Mouse (Mus musculus) midbrain, embryonic 14.5 days (tissue): ENCODE results near the gene Emilin3. TPM values are rescaled to one million over a fixed set of nuclear protein-coding genes. Genes with fewer than 3 reads are reported as not detected.

ENCODE experiments used
- ATAC-seq: fragments of 200-750 bp; cut with Nextera tagmentation; 2 replicates; pipeline ENCODE4 v1.8.0; 2017; ENCODE audit warnings: moderate number of reproducible peaks, moderate library complexity; ENCODE audit not compliant: low FRiP score, low TSS enrichment
- DNase-seq: peaks from one replicate; pipeline ENCODE4 v3.0.0-alpha.2; 2015
- H3K27ac ChIP-seq: fragments of 300-500 bp; sonication (generic); replicated peaks from 2 replicates; pipeline ENCODE4 v1.5.1; 2014; ENCODE audit warnings: mild to moderate bottlenecking, low read depth, low read length, moderate library complexity
- H3K27me3 ChIP-seq: fragments of 300-500 bp; sonication (generic); 2 replicates; pipeline ENCODE4 v1.6.1; 2014; ENCODE audit warnings: low read length, control low read depth, mixed read lengths; ENCODE audit not compliant: control insufficient read depth, insufficient read depth
- H3K36me3 ChIP-seq: fragments of 300-500 bp; sonication (generic); 2 replicates; pipeline ENCODE4 v1.6.1; 2014; ENCODE audit warnings: low read length, control low read depth; ENCODE audit not compliant: control insufficient read depth, insufficient read depth
- H3K4me1 ChIP-seq: fragments of 300-500 bp; sonication (generic); 2 replicates; pipeline ENCODE4 v1.6.1; 2014; ENCODE audit warnings: mild to moderate bottlenecking, antibody characterized with exemption, low read length, control low read depth; ENCODE audit not compliant: control insufficient read depth, insufficient read depth
- H3K4me2 ChIP-seq: fragments of 300-500 bp; sonication (generic); 2 replicates; pipeline ENCODE4 v1.6.1; 2014; ENCODE audit warnings: mild to moderate bottlenecking, low read length, moderate library complexity
- H3K4me3 ChIP-seq: fragments of 300-500 bp; sonication (generic); replicated peaks from 2 replicates; pipeline ENCODE4 v1.5.1; 2014; ENCODE audit warnings: low read depth, low read length
- H3K9ac ChIP-seq: fragments of 300-500 bp; sonication (generic); replicated peaks from 2 replicates; pipeline ENCODE4 v1.6.1; 2014; ENCODE audit warnings: mild to moderate bottlenecking, low read length, moderate library complexity
- H3K9me3 ChIP-seq: fragments of 300-500 bp; sonication (generic); 2 replicates; pipeline ENCODE4 v1.6.1; 2016; ENCODE audit warnings: low read length, control low read depth, mixed read lengths; ENCODE audit not compliant: control insufficient read depth
- WGBS: fragments of 180-500 bp; shearing (Covaris S2); extraction: QIAGEN DNeasy Blood & Tissue Kit; methylation state at CpG from one replicate; pipeline ENCODE4 v1.1.7; 2014; 5-methylcytosine and 5-hydroxymethylcytosine counted together
- polyA plus RNA-seq: library from polyadenylated mRNA; unstranded; fragments of >200 nt; fragmentation: Nextera tagmentation; extraction: Ambion mirVana; gene quantifications from 2 replicates; pipeline ENCODE4 v1.2.1, GENCODE M21; 2014

Emilin3 gene
- polyA plus RNA-seq, 1 experiment from 2014 or later = 0.45 TPM

DNA sequence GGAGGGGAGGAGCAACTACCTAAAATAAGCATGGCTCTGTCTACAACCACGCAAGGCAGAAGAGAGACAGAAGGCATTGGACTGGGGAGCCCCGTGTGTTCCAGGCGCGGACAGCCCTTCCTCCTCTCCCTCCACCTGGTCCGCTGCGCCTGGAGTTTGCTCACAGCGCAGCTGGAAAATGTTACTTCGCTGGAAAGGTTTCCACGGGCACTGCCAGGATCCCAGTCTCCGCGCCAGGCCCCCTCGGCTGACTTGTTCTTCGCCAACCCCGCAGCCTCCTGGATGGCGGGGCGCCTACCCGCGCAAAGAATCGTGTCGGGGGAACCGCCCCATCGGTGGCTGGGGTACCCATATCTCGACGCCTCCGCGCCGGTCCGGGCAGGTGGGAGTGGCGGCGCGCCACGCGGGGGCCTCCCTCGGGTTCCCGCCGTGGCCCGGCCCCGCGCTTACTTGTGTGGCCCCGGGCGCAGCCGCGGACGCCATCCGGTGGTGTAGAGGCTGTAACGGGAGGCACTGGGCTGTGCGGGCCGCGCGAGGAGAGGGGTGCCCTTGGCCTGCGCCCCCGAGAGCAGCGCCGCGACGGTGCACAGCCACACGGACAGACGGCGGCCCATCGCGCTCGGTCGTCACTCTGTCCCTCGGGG, 448 bp downstream of the Emilin3 start:
- Histone ChIP-seq H3K4me1 (peaks cover 11% of the 10 kb centered on the region; the same call in 1 of the 2 replicates), H3K27ac (no peak overlapping the region), H3K4me3 (peak overlapping the region; percentile 46), H3K9ac (peak overlapping the region; percentile 43), H3K9me3 (no peaks in the 10 kb centered on the region), H3K4me2 (peak overlapping the region; percentile 84), H3K27me3 (peaks cover 34% of the 10 kb centered on the region), H3K36me3 (no peaks in the 10 kb centered on the region)
- ATAC-seq (peak; percentile 55), DNase-seq (peak; percentile 51)
- WGBS = under 1% methylated on average over 64 of the region's 64 CpGs

- Histone ChIP-seq H3K9me3 (no peaks in the 10 kb centered on the region), H3K4me3 (no peak overlapping the region), H3K9ac (no peak overlapping the region), H3K36me3 (no peaks in the 10 kb centered on the region), H3K4me1 (peaks cover 11% of the 10 kb centered on the region; the same call in 1 of the 2 replicates), H3K27me3 (peaks cover 34% of the 10 kb centered on the region), H3K27ac (no peak overlapping the region), H3K4me2 (no peak overlapping the region)
- ATAC-seq = no peak
- no peak for DNase-seq
- WGBS = 90% methylated on average over 5 of the region's 5 CpGs
Measured at GRCm38 (mm10) chr2:160910633-160911032, 1.5 kb downstream of the Emilin3 start.

DNA sequence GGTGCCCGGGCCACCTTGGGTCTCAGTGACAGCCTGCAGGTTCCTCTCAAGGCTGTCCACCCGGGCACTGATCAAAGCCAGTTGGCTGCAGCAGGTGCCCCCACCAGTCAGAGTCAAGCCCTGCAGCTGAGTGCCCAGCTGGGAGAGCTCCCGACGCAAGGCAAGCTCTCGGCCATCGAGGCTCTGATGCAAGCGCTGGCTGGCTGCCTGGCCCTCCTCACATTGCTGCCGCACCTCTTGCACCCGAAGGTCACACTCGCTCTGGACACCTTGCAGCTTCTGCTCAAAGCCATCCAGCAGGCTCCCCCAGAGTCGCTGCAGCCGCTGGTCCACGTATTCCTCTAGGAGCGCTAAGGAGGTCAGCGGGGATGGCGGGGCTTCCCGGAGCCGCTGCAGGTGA, 3.5 kb downstream of the Emilin3 start:
- Histone ChIP-seq H3K9me3 (no peaks in the 10 kb centered on the region), H3K27ac (no peak overlapping the region), H3K9ac (no peak overlapping the region), H3K4me3 (no peak overlapping the region), H3K27me3 (peaks cover 34% of the 10 kb centered on the region), H3K4me1 (peaks cover 11% of the 10 kb centered on the region; the same call in 1 of the 2 replicates), H3K36me3 (no peaks in the 10 kb centered on the region), H3K4me2 (no peak overlapping the region)
- WGBS = 64% methylated on average over 18 of the region's 18 CpGs
- ATAC-seq (no peak), DNase-seq (no peak)

- Histone ChIP-seq H3K27ac (no peak overlapping the region), H3K4me1 (no peaks in the 10 kb centered on the region), H3K4me3 (no peak overlapping the region), H3K9ac (no peak overlapping the region), H3K9me3 (no peaks in the 10 kb centered on the region), H3K27me3 (peaks cover 13% of the 10 kb centered on the region), H3K36me3 (no peaks in the 10 kb centered on the region), H3K4me2 (no peak overlapping the region)
- DNase-seq (no peak), ATAC-seq (no peak)
- 82% methylated on average over 5 of the region's 5 CpGs for WGBS
Measured at GRCm38 (mm10) chr2:160906101-160906500, 6.0 kb downstream of the Emilin3 start.

- Histone ChIP-seq H3K27me3 (peaks cover 5% of the 10 kb centered on the region; the same call in 1 of the 2 replicates), H3K9me3 (no peaks in the 10 kb centered on the region), H3K4me3 (no peak overlapping the region), H3K4me2 (no peak overlapping the region), H3K4me1 (no peaks in the 10 kb centered on the region), H3K27ac (no peak overlapping the region), H3K36me3 (no peaks in the 10 kb centered on the region), H3K9ac (no peak overlapping the region)
- no peak for ATAC-seq
- DNase-seq = no peak
- 95% methylated on average over 12 of the region's 12 CpGs for WGBS
Measured at GRCm38 (mm10) chr2:160905301-160905700, 6.8 kb downstream of the Emilin3 start.

GRCm38 (mm10) chr2:160901656-160902412, 10.3 kb downstream of the Emilin3 start:
- Histone ChIP-seq H3K4me2 (no peak overlapping the region), H3K27ac (no peak overlapping the region), H3K4me1 (no peaks in the 10 kb centered on the region), H3K9ac (no peak overlapping the region), H3K9me3 (no peaks in the 10 kb centered on the region), H3K4me3 (no peak overlapping the region), H3K36me3 (no peaks in the 10 kb centered on the region), H3K27me3 (no peaks in the 10 kb centered on the region)
- WGBS = 81% methylated on average over 7 of the region's 7 CpGs
- no peak for DNase-seq
- ATAC-seq = no peak

DNA sequence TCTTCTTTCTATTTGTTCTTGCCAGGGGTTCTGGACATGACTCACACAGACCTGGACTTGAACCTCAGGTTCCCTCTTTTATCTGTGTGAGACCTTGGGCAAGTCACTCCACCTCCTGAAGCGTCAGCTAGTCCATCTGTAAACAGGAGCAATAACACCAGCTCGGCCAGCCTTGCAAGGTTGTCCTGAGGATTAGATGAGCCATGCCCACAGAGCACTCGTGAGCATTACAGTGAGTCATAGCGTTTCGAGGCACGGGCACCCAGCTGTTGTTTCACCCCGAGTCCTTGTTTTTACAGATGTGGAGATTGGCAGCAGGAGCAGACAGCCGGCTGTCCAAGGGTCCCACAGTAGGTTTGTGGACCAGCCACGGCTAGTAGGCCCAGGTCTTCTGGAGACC, 20.4 kb downstream of the Emilin3 start:
- WGBS = 87% methylated on average over 9 of the region's 9 CpGs
- ATAC-seq = no peak

GRCm38 (mm10) chr2:160891045-160891444, 21.1 kb downstream of the Emilin3 start:
- Histone ChIP-seq H3K4me2 (no peak overlapping the region), H3K9me3 (no peaks in the 10 kb centered on the region), H3K36me3 (no peaks in the 10 kb centered on the region), H3K27me3 (peaks cover 13% of the 10 kb centered on the region; the same call in 1 of the 2 replicates), H3K4me3 (no peak overlapping the region), H3K27ac (no peak overlapping the region), H3K9ac (no peak overlapping the region), H3K4me1 (peaks cover 9% of the 10 kb centered on the region)
- 87% methylated on average over 5 of the region's 5 CpGs for WGBS
- no peak for DNase-seq
- ATAC-seq = no peak

More for the DNA sequence above, 20.4 kb downstream of the Emilin3 start:
- Histone ChIP-seq H3K9me3 (no peaks in the 10 kb centered on the region), H3K27ac (no peak overlapping the region), H3K4me3 (no peak overlapping the region), H3K9ac (no peak overlapping the region), H3K4me2 (no peak overlapping the region), H3K27me3 (peaks cover 13% of the 10 kb centered on the region; the same call in 1 of the 2 replicates), H3K36me3 (no peaks in the 10 kb centered on the region), H3K4me1 (peaks cover 9% of the 10 kb centered on the region)
- no peak for DNase-seq
